Mouse (Mus musculus) common myeloid progenitor, adult 5-6 weeks (primary cell): ENCODE data around the gene Arcn1. TPM values are rescaled to one million over a fixed set of nuclear protein-coding genes. Genes with fewer than 3 reads are reported as not detected.
A peak's percentile ranks its signal among the peaks of the same experiment; 100 is the strongest.

Experiments
- ATAC-seq: replicated peaks from 2 replicates; pipeline ENCODE4 v1.8.0; 2016; ENCODE audit warnings: low read depth, mild to moderate bottlenecking, moderate TSS enrichment, inconsistent platforms; ENCODE audit not compliant: poor library complexity, severe bottlenecking
- total RNA-seq: library from RNA; stranded (forward); fragments of 200-1000, 187-1606 nt; gene quantifications from 2 replicates; pipeline ENCODE4 v1.2.3, GENCODE M21; 2017

Gene Arcn1
- total RNA-seq, 1 experiment from 2014 or later = 196 TPM

- no peak for ATAC-seq
Measured at GRCm38 (mm10) chr9:44747341-44747740, 20.3 kb downstream of the Arcn1 start.

GRCm38 (mm10) chr9:44746666-44747065 lies 21.0 kb downstream of the Arcn1 start:
- ATAC-seq = no peak

GRCm38 (mm10) chr9:44745371-44745770 lies 22.3 kb downstream of the Arcn1 start:
- ATAC-seq = no peak

GRCm38 (mm10) chr9:44740663-44741192 lies 26.9 kb downstream of the Arcn1 start:
- no peak for ATAC-seq

- ATAC-seq = no peak
Measured at GRCm38 (mm10) chr9:44737240-44737949, 30.2 kb downstream of the Arcn1 start.

- ATAC-seq = no peak
Measured at GRCm38 (mm10) chr9:44736301-44736700, 31.3 kb downstream of the Arcn1 start.

GRCm38 (mm10) chr9:44735886-44736285 lies 31.8 kb downstream of the Arcn1 start:
- ATAC-seq = no peak

GRCm38 (mm10) chr9:44734524-44735494 lies 32.8 kb downstream of the Arcn1 start, which contains the start of gene Phldb1:
Gene Phldb1, minus strand, starts transcription at chr9:44735198.
- ATAC-seq = peak; percentile 43

GRCm38 (mm10) chr9:44733671-44734523 lies 33.7 kb downstream of the Arcn1 start:
- ATAC-seq = peak; percentile 16; the same call in 1 of the 2 replicates

- ATAC-seq = no peak
Measured at GRCm38 (mm10) chr9:44732921-44733530, 34.6 kb downstream of the Arcn1 start.

- ATAC-seq = peak; percentile 12; the same call in 1 of the 2 replicates
Measured at GRCm38 (mm10) chr9:44732130-44732549, 35.5 kb downstream of the Arcn1 start.

GRCm38 (mm10) chr9:44727441-44727840 lies 40.2 kb downstream of the Arcn1 start:
- ATAC-seq = no peak

GRCm38 (mm10) chr9:44726431-44727146 lies 41.1 kb downstream of the Arcn1 start:
- ATAC-seq = no peak

- ATAC-seq = no peak
Measured at GRCm38 (mm10) chr9:44724665-44725064, 43.0 kb downstream of the Arcn1 start.

GRCm38 (mm10) chr9:44724223-44724622 lies 43.4 kb downstream of the Arcn1 start:
- no peak for ATAC-seq

GRCm38 (mm10) chr9:44723521-44724041 lies 44.1 kb downstream of the Arcn1 start:
- ATAC-seq = no peak

- ATAC-seq = no peak; the same call in 1 of the 2 replicates
Measured at GRCm38 (mm10) chr9:44723008-44723407, 44.6 kb downstream of the Arcn1 start.

GRCm38 (mm10) chr9:44722575-44722974 lies 45.1 kb downstream of the Arcn1 start:
- no peak for ATAC-seq

GRCm38 (mm10) chr9:44721877-44722186 lies 45.8 kb downstream of the Arcn1 start:
- no peak for ATAC-seq
